Mouse (Mus musculus) bone marrow, adult 2 months (tissue): ENCODE measurements around the gene Rtl5.

ENCODE experiments used
- CTCF ChIP-seq: fragments of 200-500 bp; IDR thresholded peaks from 2 replicates; pipeline ENCODE4 v1.5.1; 2011; ENCODE audit warnings: low read length, control low read depth; ENCODE audit not compliant: control insufficient read depth, insufficient read depth
- POLR2A ChIP-seq: fragments of 200-500 bp; IDR thresholded peaks from 2 replicates; pipeline ENCODE4 v1.6.1; 2011; ENCODE audit warnings: low read depth, mild to moderate bottlenecking, control low read depth, low read length, borderline replicate concordance; ENCODE audit not compliant: control insufficient read depth

DNA sequence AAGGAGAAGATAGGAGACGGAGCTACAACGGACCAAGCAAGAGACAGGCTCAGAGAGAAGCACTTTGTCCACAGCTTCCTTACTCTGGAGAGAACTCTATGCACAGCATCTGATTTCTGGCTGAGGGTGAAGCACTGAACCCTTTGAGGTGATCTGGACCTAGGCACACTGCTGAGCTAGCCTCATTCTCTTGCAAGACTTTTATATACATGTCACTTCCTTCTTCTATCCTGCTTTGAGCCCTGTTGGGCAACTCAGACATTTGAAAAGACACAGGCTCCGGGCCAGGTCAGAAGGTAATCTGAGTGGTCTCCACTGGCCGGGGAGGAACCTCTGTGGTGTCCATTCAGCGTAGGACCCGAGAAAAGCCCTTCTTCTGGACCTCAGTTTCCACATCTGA, 20.6 kb downstream of the Rtl5 start:
- no peak for TF ChIP-seq CTCF
- TF ChIP-seq POLR2A, result no peak
